ENCODE assay signal across 8 mouse cellular contexts in genomic region chr8:90907848-90908551, GRCm38 (mm10).
DNase-seq lines count a peak whose midpoint lies in the region; ATAC-seq and TF ChIP-seq lines count a peak whose summit lies in the region.

No protein-coding gene starts in this region.

- peak; percentile 40; the same call in 1 of the 2 replicates for TF ChIP-seq CTCF in kidney, adult 2 months (conservative IDR thresholded peaks at IDR 0.05; ENCODE audit: insufficient read depth, insufficient read length, low read depth, low read length)
- 0 out of 2 replicates have a peak, but pooled peaks have one; percentile 39 for TF ChIP-seq CTCF in small intestine, adult 2 months (IDR thresholded peaks at IDR 0.05; ENCODE audit: extremely low read depth, insufficient read length, insufficient replicate concordance, low read depth, low read length)

- no peaks in the 10 kb centered on the region; the same call in none of the 2 replicates for H3K4me1 ChIP-seq in embryonic facial prominence, embryonic 12.5 days
- no peaks in the 10 kb centered on the region for H3K4me1 ChIP-seq in kidney, adult 2 months (ENCODE audit: control insufficient read depth, insufficient read depth, low read length)
- H3K4me1 ChIP-seq in limb, embryonic 11.5 days (ENCODE audit: control insufficient read depth, insufficient read depth, low read length), result 0 out of 2 replicates have a peak, but pooled peaks cover 3% of the 10 kb centered on the region
- peaks cover 18% of the 10 kb centered on the region for H3K4me1 ChIP-seq in midbrain, embryonic 13.5 days (replicated peaks)
- H3K4me1 ChIP-seq in small intestine, adult 2 months (ENCODE audit: control insufficient read depth, insufficient read depth, insufficient read length, low read length), result no peaks in the 10 kb centered on the region; the same call in 1 of the 2 replicates

- peak overlapping the region; percentile 93 for H3K4me3 ChIP-seq in embryonic facial prominence, embryonic 12.5 days
- peak overlapping the region; percentile 79 for H3K4me3 ChIP-seq in kidney, adult 2 months (ENCODE audit: insufficient read depth, low read depth, low read length)
- H3K4me3 ChIP-seq in limb, embryonic 11.5 days (ENCODE audit: low read depth, low read length), result peak overlapping the region; percentile 88
- H3K4me3 ChIP-seq in midbrain, embryonic 13.5 days (replicated peaks), result peak overlapping the region; percentile 74
- H3K4me3 ChIP-seq in small intestine, adult 2 months (ENCODE audit: low read depth, low read length), result peak overlapping the region; percentile 75

- TF ChIP-seq POLR2A in kidney, adult 2 months (IDR thresholded peaks at IDR 0.05; ENCODE audit: low read depth, low read length), result no peak
- TF ChIP-seq POLR2A in small intestine, adult 2 months (IDR thresholded peaks at IDR 0.05; ENCODE audit: low read depth, low read length), result no peak; the same call in 1 of the 2 replicates

- peak; percentile 91 for DNase-seq in 3T3-L1 (ENCODE audit: low read depth, low spot score)
- peak; percentile 98 for DNase-seq in adrenal gland, postnatal 36 days
- DNase-seq in heart, adult 18-20 months, result peak; percentile 97 to 99
- peak; percentile 99 for DNase-seq in kidney, adult 2 months
- peak; percentile 95 for DNase-seq in limb, embryonic 11.5 days (ENCODE audit: low spot score)

- H3K9ac ChIP-seq in embryonic facial prominence, embryonic 12.5 days, result peak overlapping the region; percentile 83
- H3K9ac ChIP-seq in limb, embryonic 11.5 days (ENCODE audit: low read length), result peak overlapping the region; percentile 72
- H3K9ac ChIP-seq in midbrain, embryonic 13.5 days (replicated peaks), result peak overlapping the region; percentile 78

- H3K4me2 ChIP-seq in embryonic facial prominence, embryonic 12.5 days (replicated peaks), result peak overlapping the region; percentile 98
- peak overlapping the region; percentile 98 for H3K4me2 ChIP-seq in limb, embryonic 11.5 days (ENCODE audit: low read depth, severe bottlenecking)
- H3K4me2 ChIP-seq in midbrain, embryonic 13.5 days (replicated peaks), result peak overlapping the region; percentile 97

- peak overlapping the region; percentile 76 for H3K27ac ChIP-seq in embryonic facial prominence, embryonic 12.5 days
- peak overlapping the region; percentile 79 for H3K27ac ChIP-seq in kidney, adult 2 months (ENCODE audit: insufficient read depth, low read depth, low read length)
- peak overlapping the region; percentile 66 for H3K27ac ChIP-seq in limb, embryonic 11.5 days (replicated peaks; ENCODE audit: low read depth, low read length)
- peak overlapping the region; percentile 82 for H3K27ac ChIP-seq in midbrain, embryonic 13.5 days
- H3K27ac ChIP-seq in small intestine, adult 2 months (ENCODE audit: insufficient read depth, low read depth, low read length), result peak overlapping the region; percentile 82

- H3K9me3 ChIP-seq in embryonic facial prominence, embryonic 12.5 days, result no peaks in the 10 kb centered on the region
- no peaks in the 10 kb centered on the region for H3K9me3 ChIP-seq in limb, embryonic 11.5 days (ENCODE audit: control insufficient read depth, low read length)
- no peaks in the 10 kb centered on the region for H3K9me3 ChIP-seq in midbrain, embryonic 13.5 days

- H3K36me3 ChIP-seq in embryonic facial prominence, embryonic 12.5 days, result no peaks in the 10 kb centered on the region
- H3K36me3 ChIP-seq in kidney, adult 2 months (ENCODE audit: control insufficient read depth, insufficient read depth, low read length), result no peaks in the 10 kb centered on the region
- no peaks in the 10 kb centered on the region for H3K36me3 ChIP-seq in limb, embryonic 11.5 days (ENCODE audit: control insufficient read depth, insufficient read depth, low read length)
- H3K36me3 ChIP-seq in midbrain, embryonic 13.5 days, result no peaks in the 10 kb centered on the region
- H3K36me3 ChIP-seq in small intestine, adult 2 months (ENCODE audit: control insufficient read depth, insufficient read depth, low read length), result no peaks in the 10 kb centered on the region

- under 1% methylated on average over 77 of the region's 89 CpGs for WGBS in embryonic facial prominence, embryonic 12.5 days
- under 1% methylated on average over 89 of the region's 89 CpGs for WGBS in kidney, adult 2 months
- WGBS in limb, embryonic 11.5 days, result under 1% methylated on average over 71 of the region's 89 CpGs
- under 1% methylated on average over 80 of the region's 89 CpGs for WGBS in midbrain, embryonic 13.5 days
- WGBS in small intestine, adult 2 months, result under 1% methylated on average over 86 of the region's 89 CpGs

- H3K27me3 ChIP-seq in embryonic facial prominence, embryonic 12.5 days, result no peaks in the 10 kb centered on the region
- no peaks in the 10 kb centered on the region for H3K27me3 ChIP-seq in kidney, adult 2 months (replicated peaks; ENCODE audit: control insufficient read depth, insufficient read depth, low read length)
- H3K27me3 ChIP-seq in limb, embryonic 11.5 days (ENCODE audit: control insufficient read depth, insufficient read depth, low read length), result no peaks in the 10 kb centered on the region
- no peaks in the 10 kb centered on the region for H3K27me3 ChIP-seq in midbrain, embryonic 13.5 days
- H3K27me3 ChIP-seq in small intestine, adult 2 months (ENCODE audit: control insufficient read depth, insufficient read depth, low read length), result no peaks in the 10 kb centered on the region

- peak; percentile 99 for ATAC-seq in embryonic facial prominence, embryonic 12.5 days (ENCODE audit: insufficient number of reproducible peaks, insufficient read depth, low FRiP score, low TSS enrichment)
- ATAC-seq in limb, embryonic 11.5 days (ENCODE audit: insufficient number of reproducible peaks, low FRiP score, low TSS enrichment, low read depth), result peak; percentile 98
- peak; percentile 97 for ATAC-seq in midbrain, embryonic 13.5 days

Comparison
In these comparisons a context has a peak if more than half of its experiments do, and no peak if none do; other contexts are left out.
1. Peak in every context shown above with its lines: DNase-seq, ATAC-seq, H3K4me3 ChIP-seq and H3K27ac ChIP-seq.